In genomic region chr3:89659938-89660620, GRCm38 (mm10) we compare ENCODE assay signal across 16 mouse cellular contexts. TPM values are rescaled to one million over a fixed set of nuclear protein-coding genes. Genes with fewer than 3 reads are reported as not detected.
DNase-seq lines count a peak whose midpoint lies in the region; ATAC-seq and TF ChIP-seq lines count a peak whose summit lies in the region.
"Had no signal": no experiment of that assay in that cellular context is flagged by ENCODE, and none has a peak within 500 bp of the region (broad histone marks: within the 10 kb centered on the region; RNA-seq: fewer than 3 reads in every experiment).

No protein-coding gene starts in this region.

- 69% methylated on average over 11 of the region's 11 CpGs for WGBS in midbrain, embryonic 12.5 days
- WGBS in midbrain, embryonic 10.5 days: 83% methylated on average over 11 of the region's 11 CpGs
- 52% methylated on average over 11 of the region's 11 CpGs for WGBS in forebrain, embryonic 14.5 days
- 38% methylated on average over 11 of the region's 11 CpGs for WGBS in hindbrain, postnatal 0 days
- WGBS in midbrain, postnatal 0 days: 41% methylated on average over 11 of the region's 11 CpGs

- H3K9me3 ChIP-seq in midbrain, embryonic 12.5 days: no peaks in the 10 kb centered on the region
- H3K9me3 ChIP-seq in midbrain, embryonic 10.5 days (replicated peaks): no peaks in the 10 kb centered on the region
- no peaks in the 10 kb centered on the region for H3K9me3 ChIP-seq in forebrain, embryonic 14.5 days (replicated peaks; ENCODE audit: control insufficient read depth, low read length)
- H3K9me3 ChIP-seq in hindbrain, postnatal 0 days (ENCODE audit: low read length): no peaks in the 10 kb centered on the region
- H3K9me3 ChIP-seq in midbrain, postnatal 0 days (ENCODE audit: low read length): no peaks in the 10 kb centered on the region
- H3K9me3 ChIP-seq: embryonic facial prominence, embryonic 15.5 days; liver, embryonic 12.5 days; megakaryocyte, embryonic 14.5 days; neural tube, embryonic 12.5 days had no signal

- ATAC-seq in midbrain, embryonic 12.5 days (ENCODE audit: low FRiP score, low read depth): no peak
- peak; percentile 88 for ATAC-seq in forebrain, embryonic 14.5 days
- peak; percentile 64; the same call in 1 of the 2 replicates for ATAC-seq in hindbrain, postnatal 0 days
- no peak for ATAC-seq in midbrain, postnatal 0 days (ENCODE audit: low FRiP score)
- no peak for ATAC-seq in frontal cortex, adult (ENCODE audit: low TSS enrichment)
- ATAC-seq: activated CD4-positive, CD25-positive, alpha-beta regulatory T cell, adult 4 months; liver, embryonic 12.5 days had no signal

- no peaks in the 10 kb centered on the region for H3K27me3 ChIP-seq in midbrain, embryonic 12.5 days
- no peaks in the 10 kb centered on the region for H3K27me3 ChIP-seq in midbrain, embryonic 10.5 days (ENCODE audit: low read depth, poor library complexity, severe bottlenecking)
- no peaks in the 10 kb centered on the region for H3K27me3 ChIP-seq in forebrain, embryonic 14.5 days (replicated peaks; ENCODE audit: control insufficient read depth, insufficient read depth, low read length)
- no peaks in the 10 kb centered on the region for H3K27me3 ChIP-seq in hindbrain, postnatal 0 days (ENCODE audit: insufficient read depth, low read length)
- no peaks in the 10 kb centered on the region for H3K27me3 ChIP-seq in midbrain, postnatal 0 days (ENCODE audit: insufficient read depth, low read length)
- H3K27me3 ChIP-seq: embryonic facial prominence, embryonic 15.5 days; neural tube, embryonic 12.5 days had no signal

- peak overlapping the region; percentile 36; the same call in 1 of the 2 replicates for H3K27ac ChIP-seq in midbrain, embryonic 12.5 days (replicated peaks)
- H3K27ac ChIP-seq in midbrain, embryonic 10.5 days (replicated peaks): no peak overlapping the region
- peak overlapping the region; percentile 65 for H3K27ac ChIP-seq in forebrain, embryonic 14.5 days (ENCODE audit: low read depth, low read length)
- H3K27ac ChIP-seq in hindbrain, postnatal 0 days: peak overlapping the region; percentile 21
- 0 out of 2 replicates have a peak overlapping the region, but pooled peaks have one; percentile 38 for H3K27ac ChIP-seq in midbrain, postnatal 0 days (ENCODE audit: low read depth, low read length)
- H3K27ac ChIP-seq: embryonic facial prominence, embryonic 15.5 days; liver, embryonic 12.5 days; neural tube, embryonic 12.5 days had no signal

- TF ChIP-seq CTCF in hindbrain, postnatal 0 days (IDR thresholded peaks at IDR 0.05; ENCODE audit: low read depth): no peak
- no peak for TF ChIP-seq CTCF in midbrain, postnatal 0 days (IDR thresholded peaks at IDR 0.05)

- DNase-seq in midbrain, embryonic 10.5 days (ENCODE audit: low spot score): no peak
- DNase-seq in forebrain, embryonic 14.5 days (ENCODE audit: low spot score): peak; percentile 76
- DNase-seq in hindbrain, postnatal 0 days (ENCODE audit: low spot score): peak; percentile 51
- DNase-seq in midbrain, postnatal 0 days (ENCODE audit: low spot score): peak; percentile 48
- no peak for DNase-seq in thymus, postnatal 14 days
- DNase-seq: cerebellum, adult 18-20 months; heart, postnatal 36 days; kidney, adult 18-20 months; thymus, adult 18-20 months had no signal

- no peak overlapping the region for H3K9ac ChIP-seq in midbrain, embryonic 12.5 days (replicated peaks)
- no peak overlapping the region for H3K9ac ChIP-seq in forebrain, embryonic 14.5 days (ENCODE audit: low read length)
- H3K9ac ChIP-seq in hindbrain, postnatal 0 days (replicated peaks; ENCODE audit: low read length): no peak overlapping the region
- no peak overlapping the region for H3K9ac ChIP-seq in midbrain, postnatal 0 days (replicated peaks; ENCODE audit: low read length, poor library complexity, severe bottlenecking)
- H3K9ac ChIP-seq: embryonic facial prominence, embryonic 15.5 days; liver, embryonic 12.5 days; neural tube, embryonic 12.5 days had no signal

- no peak overlapping the region for H3K4me3 ChIP-seq in midbrain, embryonic 12.5 days
- no peak overlapping the region for H3K4me3 ChIP-seq in midbrain, embryonic 10.5 days
- H3K4me3 ChIP-seq in forebrain, embryonic 14.5 days (ENCODE audit: low read depth, low read length): no peak overlapping the region
- no peak overlapping the region for H3K4me3 ChIP-seq in hindbrain, postnatal 0 days (ENCODE audit: low read length)
- H3K4me3 ChIP-seq in midbrain, postnatal 0 days (ENCODE audit: low read depth, low read length): no peak overlapping the region
- H3K4me3 ChIP-seq: embryonic facial prominence, embryonic 15.5 days; liver, embryonic 12.5 days; megakaryocyte, embryonic 14.5 days; neural tube, embryonic 12.5 days had no signal

- peaks cover 13% of the 10 kb centered on the region for H3K4me1 ChIP-seq in midbrain, embryonic 12.5 days
- H3K4me1 ChIP-seq in midbrain, embryonic 10.5 days: peaks cover 23% of the 10 kb centered on the region
- H3K4me1 ChIP-seq in forebrain, embryonic 14.5 days (ENCODE audit: control insufficient read depth, insufficient read depth, low read length): peaks cover 28% of the 10 kb centered on the region
- H3K4me1 ChIP-seq in hindbrain, postnatal 0 days (ENCODE audit: insufficient read depth, low read length): peaks cover 13% of the 10 kb centered on the region
- peaks cover 8% of the 10 kb centered on the region; the same call in 1 of the 2 replicates for H3K4me1 ChIP-seq in midbrain, postnatal 0 days (ENCODE audit: insufficient read depth, low read length)
- H3K4me1 ChIP-seq: megakaryocyte, embryonic 14.5 days had no signal

- no peak overlapping the region for H3K4me2 ChIP-seq in midbrain, embryonic 12.5 days (replicated peaks)
- H3K4me2 ChIP-seq in forebrain, embryonic 14.5 days (ENCODE audit: low read length): no peak overlapping the region
- H3K4me2 ChIP-seq in hindbrain, postnatal 0 days (ENCODE audit: low read depth, low read length): no peak overlapping the region
- H3K4me2 ChIP-seq in midbrain, postnatal 0 days (ENCODE audit: low read depth, low read length, poor library complexity, severe bottlenecking): no peak overlapping the region
- H3K4me2 ChIP-seq: embryonic facial prominence, embryonic 15.5 days; liver, embryonic 12.5 days; neural tube, embryonic 12.5 days had no signal

- H3K36me3 ChIP-seq in midbrain, embryonic 12.5 days: no peaks in the 10 kb centered on the region
- no peaks in the 10 kb centered on the region for H3K36me3 ChIP-seq in midbrain, embryonic 10.5 days
- peaks cover 5% of the 10 kb centered on the region; the same call in 1 of the 2 replicates for H3K36me3 ChIP-seq in forebrain, embryonic 14.5 days (ENCODE audit: control insufficient read depth, insufficient read depth, low read length)
- peaks cover 3% of the 10 kb centered on the region; the same call in 1 of the 2 replicates for H3K36me3 ChIP-seq in hindbrain, postnatal 0 days (ENCODE audit: insufficient read depth, low read length)
- H3K36me3 ChIP-seq in midbrain, postnatal 0 days (ENCODE audit: insufficient read depth, low read length): peaks cover 10% of the 10 kb centered on the region
- H3K36me3 ChIP-seq: embryonic facial prominence, embryonic 15.5 days; liver, embryonic 12.5 days; neural tube, embryonic 12.5 days had no signal

RNA-seq across cellular contexts. Expression of gene Adar, which starts 54.7 kb away (rescaled TPM):
- 23.0 and 24.0 TPM in 2 replicates for polyA plus RNA-seq in midbrain, embryonic 12.5 days (2016; fragmentation: Nextera tagmentation; extraction: Ambion mirVana)
- polyA plus RNA-seq in midbrain, embryonic 10.5 days (2016; fragmentation: Nextera tagmentation; extraction: Ambion mirVana): 13.6 and 16.4 TPM in 2 replicates
- polyA plus RNA-seq in forebrain, embryonic 14.5 days (2014; fragmentation: Nextera tagmentation; extraction: Ambion mirVana): 20.4 and 26.6 TPM in 2 replicates
- total RNA-seq in hindbrain, postnatal 0 days (2014; rRNA removed): 73.6 and 78.0 TPM in 2 replicates
- 17.3 and 17.9 TPM in 2 replicates for polyA plus RNA-seq in hindbrain, postnatal 0 days (2015; fragmentation: Nextera tagmentation; extraction: Ambion mirVana)
- total RNA-seq in midbrain, postnatal 0 days (2014; rRNA removed): 77.1 and 93.6 TPM in 2 replicates
- 21.8 and 22.9 TPM in 2 replicates for polyA plus RNA-seq in midbrain, postnatal 0 days (2015; fragmentation: Nextera tagmentation; extraction: Ambion mirVana)

Comparison
In these comparisons a context has a peak if more than half of its experiments do, and no peak if none do; other contexts are left out.
1. DNase-seq: peak in forebrain, embryonic 14.5 days (single experiment), hindbrain, postnatal 0 days (single experiment) and midbrain, postnatal 0 days (single experiment); none in midbrain, embryonic 10.5 days (single experiment) and thymus, postnatal 14 days (single experiment).
2. ATAC-seq: peak in forebrain, embryonic 14.5 days (single experiment) and hindbrain, postnatal 0 days (single experiment); none in midbrain, embryonic 12.5 days (single experiment), midbrain, postnatal 0 days (single experiment) and frontal cortex, adult (single experiment).